Mouse (Mus musculus) brain, adult 10 weeks (tissue): ENCODE data around the gene Bri3bp. TPM values are rescaled to one million over a fixed set of nuclear protein-coding genes. Genes with fewer than 3 reads are reported as not detected.

ENCODE experiments used
- polyA plus RNA-seq: library from polyadenylated mRNA; stranded (reverse); fragments of 350-450 nt; fragmentation: Illumina TruSeq; extraction: RNeasy Lipid Tissue Mini Kit (QIAGEN cat#74804); gene quantifications from one replicate; pipeline ENCODE4 v1.2.3, GENCODE M21; 2015; ENCODE audit warnings: low read depth, low replicate concordance

The Bri3bp gene
- polyA plus RNA-seq, result 43.6 TPM

DNA sequence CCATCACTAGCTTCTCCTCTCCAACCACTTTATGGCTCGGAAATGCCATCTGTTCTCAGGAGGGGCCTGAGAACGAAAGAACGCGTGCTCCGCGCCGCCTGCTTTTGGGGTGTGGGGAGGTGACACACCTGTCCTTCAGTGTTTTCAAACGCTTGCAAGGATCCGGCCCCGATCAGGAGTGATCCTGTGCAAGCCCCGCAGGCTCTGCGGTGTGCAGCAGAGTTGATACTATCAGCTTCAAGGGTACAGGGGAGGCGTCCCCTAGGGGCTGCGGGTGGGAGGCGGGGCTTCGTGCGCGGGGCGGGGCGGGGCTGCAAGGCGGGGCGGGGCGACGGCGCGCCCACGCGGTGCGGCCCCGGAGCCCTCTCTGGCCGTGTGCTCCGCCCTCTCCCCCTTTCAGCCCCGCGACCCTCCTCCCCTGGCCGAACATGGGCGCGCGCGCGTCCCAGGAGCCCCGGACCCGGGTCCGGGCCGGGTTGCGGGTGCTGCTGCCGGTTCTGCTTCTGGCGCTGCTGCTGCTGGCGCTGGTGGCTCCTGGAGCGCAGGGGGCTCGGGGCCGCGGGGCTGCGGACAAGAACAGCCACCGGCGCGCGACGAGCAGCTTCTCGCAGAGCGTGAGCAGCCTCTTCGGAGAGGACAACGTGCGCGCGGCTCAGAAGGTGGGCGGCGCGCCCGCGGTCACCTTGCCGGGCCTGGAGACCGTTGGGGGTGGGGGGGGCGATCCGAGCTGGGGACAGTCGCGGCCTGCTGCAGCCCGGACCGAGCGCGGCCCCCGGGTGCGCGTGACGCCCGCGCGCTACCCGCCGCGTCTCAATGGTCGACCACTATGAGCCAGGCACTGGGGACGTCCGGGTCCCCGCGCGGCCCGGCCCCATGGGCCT, at the start of gene Bri3bp:
Gene Bri3bp, plus strand, starts transcription at position 335 of the 881 bp plus-strand sequence.

DNA sequence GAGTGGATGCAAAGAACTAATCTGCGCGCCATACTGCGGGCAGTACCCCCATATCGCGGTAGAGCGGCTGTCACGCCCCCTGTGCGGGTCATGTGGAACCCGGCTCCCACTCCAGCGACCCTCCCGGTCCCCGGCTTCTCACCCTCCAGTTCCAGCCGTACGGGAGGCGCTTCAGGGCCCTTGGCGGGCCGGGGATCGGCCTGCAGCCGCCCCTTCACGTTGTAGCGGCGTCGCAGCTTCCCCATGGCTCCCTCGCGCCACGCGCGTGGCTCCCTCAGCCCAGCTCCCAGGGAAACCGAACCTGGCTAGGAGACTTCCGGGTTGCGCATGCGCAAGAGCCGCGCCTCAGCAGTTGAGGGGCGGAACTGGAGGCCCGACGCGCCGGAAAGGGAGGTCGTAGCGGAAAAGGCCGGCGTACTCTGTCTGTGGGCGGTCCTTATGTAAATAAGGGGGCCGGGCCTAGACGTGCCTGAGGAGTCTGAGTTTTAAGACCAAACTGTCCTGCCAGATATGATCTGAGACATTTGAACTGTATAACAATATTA, 7.5 kb upstream of the Bri3bp start, which contains the start of gene Dhx37:
Gene Dhx37, minus strand, starts transcription at position 329 of the 545 bp plus-strand sequence.

DNA sequence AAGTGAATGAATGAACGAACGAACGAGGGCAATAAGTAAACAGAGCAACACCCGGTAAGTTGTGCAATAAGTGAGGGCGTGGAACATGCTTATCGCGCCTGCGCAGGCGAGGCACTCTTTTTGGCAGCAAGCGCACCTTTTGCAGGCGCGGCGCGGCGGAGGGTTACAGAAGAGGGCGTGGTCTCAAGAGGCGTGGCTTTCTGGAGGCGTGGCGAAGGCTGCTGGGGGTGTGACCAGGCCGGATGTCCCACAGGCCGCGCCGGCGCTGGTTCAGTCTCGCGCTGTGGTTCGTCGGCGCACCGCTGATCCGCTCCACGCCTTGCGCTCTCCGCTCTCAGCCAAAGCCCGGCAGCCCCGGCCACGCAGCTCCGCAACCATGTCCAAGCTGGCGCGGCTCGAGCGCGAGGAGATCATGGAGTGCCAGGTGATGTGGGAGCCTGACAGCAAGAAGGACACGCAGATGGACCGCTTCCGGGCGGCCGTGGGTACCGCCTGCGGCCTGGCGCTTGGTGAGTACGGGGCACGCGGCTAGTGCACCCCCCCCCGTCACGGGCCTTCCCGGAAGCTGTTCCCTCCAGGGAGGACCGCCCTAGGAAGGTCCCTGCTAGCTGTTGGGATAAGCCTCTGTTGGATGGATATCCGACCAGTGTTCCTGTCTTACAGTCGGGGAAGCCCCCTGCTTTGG, 34.4 kb downstream of the Bri3bp start, which contains the start of gene Aacs:
Gene Aacs, plus strand, starts transcription at position 214 of the 685 bp plus-strand sequence.

Other genes starting within 250 kb of the Bri3bp start
- 24.3 TPM for gene Scarb1, start 100.5 kb upstream of the Bri3bp start, polyA plus RNA-seq
- gene Gm10382, start 52.2 kb upstream of the Bri3bp start, polyA plus RNA-seq, result not detected
- 551 TPM for gene Ubc, start 51.4 kb upstream of the Bri3bp start, polyA plus RNA-seq
- 11.1 TPM for gene Dhx37, start 7.4 kb upstream of the Bri3bp start, polyA plus RNA-seq
- 27.9 TPM for gene Aacs, start 34.2 kb downstream of the Bri3bp start, polyA plus RNA-seq
- gene Tmem132b, start 90.2 kb downstream of the Bri3bp start, polyA plus RNA-seq, result 42.4 TPM